Mouse (Mus musculus): ENCODE measurements around the gene Mto1. TPM values are rescaled to one million over a fixed set of nuclear protein-coding genes. Genes with fewer than 3 reads are reported as not detected.
"Not testable (repeated sequence)": the region's sequence is repeated elsewhere in the genome, so short reads cannot be mapped to it uniquely, and the experiment has no call there.

The Mto1 gene
- total and polyA plus RNA-seq, 2 experiments from 2014 or later, result 19.6 to 27.5 TPM

DNA sequence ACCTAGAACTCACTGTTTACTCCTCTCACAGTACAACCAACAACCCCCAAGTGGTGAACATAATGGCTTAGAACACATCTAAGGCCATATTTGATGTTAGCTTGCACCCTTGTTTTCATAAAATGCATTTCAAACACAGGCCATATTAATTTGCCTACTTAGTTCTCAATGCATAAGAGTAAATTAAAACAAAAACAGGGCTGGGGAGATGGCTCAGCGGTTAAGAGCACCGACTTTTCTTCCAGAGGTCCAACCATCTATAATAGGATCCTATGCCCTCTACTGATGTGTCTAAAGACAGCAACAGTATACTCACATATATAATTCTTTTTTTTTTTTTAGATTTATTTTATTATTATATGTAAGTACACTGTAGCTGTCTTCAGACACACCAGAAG lies 27.4 kb downstream of the Mto1 start:
- no peak overlapping the region for H3K9ac ChIP-seq
- TF ChIP-seq CTCF (IDR thresholded peaks at IDR 0.05; ENCODE audit: low read depth), result no peak
- peaks cover 56% of the 10 kb centered on the region for H3K36me3 ChIP-seq (ENCODE audit: insufficient read depth)
- no peak overlapping the region for H3K4me3 ChIP-seq (ENCODE audit: low read depth, low read length)
- no peaks in the 10 kb centered on the region for H3K27me3 ChIP-seq (ENCODE audit: insufficient read depth, low read length)
- H3K4me1 ChIP-seq (ENCODE audit: insufficient read depth), result 0 out of 2 replicates have a peak, but pooled peaks cover 5% of the 10 kb centered on the region
- H3K4me2 ChIP-seq (ENCODE audit: low read depth), result no peak overlapping the region
- 90% methylated on average over 2 of the region's 2 CpGs for WGBS
- DNase-seq (no peak), ATAC-seq (no peak)
- no peak overlapping the region for H3K27ac ChIP-seq (ENCODE audit: low read depth, low read length)
- H3K9me3 ChIP-seq (ENCODE audit: low read length), result no peaks in the 10 kb centered on the region

DNA sequence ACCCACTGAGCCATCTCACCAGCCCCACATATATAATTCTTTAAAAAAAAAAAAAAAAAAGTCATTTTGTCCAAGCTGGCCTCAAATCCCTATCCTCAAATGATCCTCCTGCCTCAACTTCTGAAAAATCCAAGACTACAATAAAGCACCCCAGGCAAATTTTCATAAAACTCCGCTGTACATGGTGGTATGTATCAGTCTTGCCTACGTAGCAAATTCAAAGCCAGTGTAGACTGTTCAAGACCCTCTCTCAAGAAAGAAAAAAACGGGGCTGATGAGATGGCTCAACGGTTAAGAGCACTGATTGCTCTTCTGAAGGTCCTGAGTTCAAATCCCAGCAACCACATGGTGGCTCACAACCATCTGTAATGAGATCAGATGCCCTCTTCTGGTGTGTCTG lies 27.9 kb downstream of the Mto1 start:
- ATAC-seq (no peak), DNase-seq (peak; percentile 44)
- no peaks in the 10 kb centered on the region for H3K27me3 ChIP-seq (ENCODE audit: insufficient read depth, low read length)
- peaks cover 53% of the 10 kb centered on the region for H3K36me3 ChIP-seq (ENCODE audit: insufficient read depth)
- H3K4me2 ChIP-seq (ENCODE audit: low read depth), result no peak overlapping the region
- H3K9me3 ChIP-seq (ENCODE audit: low read length), result no peaks in the 10 kb centered on the region
- H3K4me1 ChIP-seq (ENCODE audit: insufficient read depth), result 0 out of 2 replicates have a peak, but pooled peaks cover 5% of the 10 kb centered on the region
- no peak overlapping the region for H3K4me3 ChIP-seq (ENCODE audit: low read depth, low read length)
- no peak overlapping the region for H3K27ac ChIP-seq (ENCODE audit: low read depth, low read length)
- H3K9ac ChIP-seq, result no peak overlapping the region
- 0 out of 2 replicates have a peak, but pooled peaks have one; percentile 5 for TF ChIP-seq CTCF (IDR thresholded peaks at IDR 0.05; ENCODE audit: low read depth)
- 83% methylated on average over 4 of the region's 4 CpGs for WGBS

DNA sequence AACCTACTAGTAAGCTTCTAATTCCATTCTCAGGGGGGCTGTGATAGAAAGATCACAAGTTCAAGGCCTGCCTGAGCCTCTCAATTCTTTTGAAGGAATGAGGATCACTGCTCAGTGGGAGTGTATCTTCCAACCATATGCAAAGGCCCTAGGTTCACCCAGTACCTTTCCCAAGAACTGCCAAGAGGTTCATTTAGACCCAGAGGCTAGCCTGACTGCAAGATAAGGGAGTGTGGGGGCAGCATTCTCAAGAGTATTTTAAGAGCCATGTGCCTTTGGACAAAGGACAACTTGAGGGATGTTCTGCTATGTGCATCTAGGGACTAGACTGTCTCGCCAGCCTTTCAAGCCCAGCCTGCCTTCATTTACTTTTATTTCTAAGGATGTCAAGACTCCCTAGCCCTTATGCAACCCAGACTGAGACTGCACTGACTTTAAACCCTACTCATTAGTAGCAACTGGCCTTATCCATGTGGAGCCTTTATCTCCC lies 28.6 kb downstream of the Mto1 start:
- Histone ChIP-seq H3K9ac (no peak overlapping the region), H3K9me3 (ENCODE audit: low read length) (no peaks in the 10 kb centered on the region), H3K27ac (ENCODE audit: low read depth, low read length) (no peak overlapping the region), H3K4me2 (ENCODE audit: low read depth) (no peak overlapping the region), H3K4me1 (ENCODE audit: insufficient read depth) (0 out of 2 replicates have a peak, but pooled peaks cover 5% of the 10 kb centered on the region), H3K36me3 (ENCODE audit: insufficient read depth) (peaks cover 53% of the 10 kb centered on the region), H3K4me3 (ENCODE audit: low read depth, low read length) (no peak overlapping the region), H3K27me3 (ENCODE audit: insufficient read depth, low read length) (no peaks in the 10 kb centered on the region)
- 7% methylated on average over 1 of the region's 1 CpGs for WGBS
- TF ChIP-seq CTCF (IDR thresholded peaks at IDR 0.05; ENCODE audit: low read depth), result no peak; the same call in 1 of the 2 replicates
- no peak for ATAC-seq
- DNase-seq, result peak; percentile 28

DNA sequence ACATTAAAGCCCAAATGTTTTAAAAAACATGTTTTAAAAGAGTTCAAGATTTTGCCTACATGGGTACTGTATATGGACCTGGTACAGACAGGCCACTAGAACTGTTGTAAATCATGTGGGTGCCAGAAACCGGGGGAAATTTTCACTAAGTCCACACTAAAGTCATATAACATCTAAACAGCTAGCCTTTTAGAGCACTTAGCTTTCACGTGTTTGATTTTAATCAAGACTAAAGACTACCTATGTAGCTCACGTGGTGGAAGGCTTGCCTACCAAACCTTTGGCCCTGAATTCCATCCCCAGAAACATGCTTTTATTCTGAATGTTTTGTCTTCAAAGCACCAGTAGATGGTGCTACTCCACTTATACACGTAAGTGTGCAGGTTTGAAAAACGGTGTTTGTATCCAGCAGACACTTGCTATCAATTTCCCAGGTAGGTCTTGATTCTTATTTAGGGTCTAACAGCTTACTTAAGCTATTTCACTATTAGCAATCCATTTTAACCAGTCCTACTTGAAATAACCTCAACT lies 29.1 kb downstream of the Mto1 start:
- ATAC-seq (no peak), DNase-seq (peak; percentile 68)
- Histone ChIP-seq H3K4me3 (ENCODE audit: low read depth, low read length) (no peak overlapping the region), H3K4me2 (ENCODE audit: low read depth) (no peak overlapping the region), H3K9me3 (ENCODE audit: low read length) (no peaks in the 10 kb centered on the region), H3K9ac (no peak overlapping the region), H3K27ac (ENCODE audit: low read depth, low read length) (no peak overlapping the region), H3K4me1 (ENCODE audit: insufficient read depth) (0 out of 2 replicates have a peak, but pooled peaks cover 5% of the 10 kb centered on the region), H3K36me3 (ENCODE audit: insufficient read depth) (peaks cover 53% of the 10 kb centered on the region), H3K27me3 (ENCODE audit: insufficient read depth, low read length) (no peaks in the 10 kb centered on the region)
- WGBS, result 5% methylated on average over 5 of the region's 5 CpGs
- TF ChIP-seq CTCF (IDR thresholded peaks at IDR 0.05; ENCODE audit: low read depth), result peak; percentile 73

DNA sequence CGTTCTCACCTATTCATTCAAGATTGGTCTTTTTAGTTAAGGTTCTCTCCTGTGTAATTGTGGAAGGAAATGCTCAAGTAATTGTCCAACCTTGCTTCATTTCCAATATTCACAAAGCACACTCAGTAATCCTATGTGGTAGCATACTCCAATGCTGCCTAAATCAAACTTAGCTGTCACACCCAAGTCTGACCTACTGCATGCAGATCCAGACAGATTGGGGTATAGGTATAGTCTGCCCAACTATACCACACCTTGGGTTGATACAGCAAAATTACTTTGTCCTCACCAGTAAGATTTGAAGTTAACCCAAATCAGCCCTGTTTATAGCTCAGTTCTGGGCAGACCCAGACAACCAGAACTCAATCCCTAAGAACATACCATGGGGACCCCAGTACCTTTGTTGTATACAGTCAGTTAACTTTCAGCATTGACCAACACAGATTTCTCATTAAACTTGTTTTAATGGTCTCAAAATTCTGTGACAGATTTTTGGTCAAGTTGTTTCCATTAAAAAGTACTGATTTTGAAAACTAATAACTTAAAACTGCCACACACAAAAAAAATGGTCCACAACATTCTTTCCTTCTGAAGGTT lies 30.1 kb downstream of the Mto1 start:
- peaks cover 46% of the 10 kb centered on the region for H3K36me3 ChIP-seq (ENCODE audit: insufficient read depth)
- H3K27me3 ChIP-seq (ENCODE audit: insufficient read depth, low read length); H3K9ac ChIP-seq; H3K4me3 ChIP-seq (ENCODE audit: low read depth, low read length); H3K27ac ChIP-seq (ENCODE audit: low read depth, low read length); ATAC-seq; H3K9me3 ChIP-seq (ENCODE audit: low read length); H3K4me2 ChIP-seq (ENCODE audit: low read depth); H3K4me1 ChIP-seq (ENCODE audit: insufficient read depth); DNase-seq: not testable (repeated sequence)
- WGBS, result 44% methylated on average over 1 of the region's 1 CpGs

GRCm38 (mm10) chr9:78479308-78479707 lies 31.3 kb downstream of the Mto1 start:
- Histone ChIP-seq H3K4me3 (ENCODE audit: low read depth, low read length) (peak overlapping the region; percentile 23), H3K36me3 (ENCODE audit: insufficient read depth) (peaks cover 37% of the 10 kb centered on the region), H3K9ac (0 out of 2 replicates have a peak overlapping the region, but pooled peaks have one; percentile 25), H3K4me2 (ENCODE audit: low read depth) (peak overlapping the region; percentile 66)
- H3K27me3 ChIP-seq (ENCODE audit: insufficient read depth, low read length); ATAC-seq; H3K27ac ChIP-seq (ENCODE audit: low read depth, low read length); H3K4me1 ChIP-seq (ENCODE audit: insufficient read depth); H3K9me3 ChIP-seq (ENCODE audit: low read length); DNase-seq: not testable (repeated sequence)
- 19% methylated on average over 8 of the region's 8 CpGs for WGBS

GRCm38 (mm10) chr9:78480227-78480626 lies 32.2 kb downstream of the Mto1 start:
- not testable (repeated sequence) for ATAC-seq; H3K27me3 ChIP-seq (ENCODE audit: insufficient read depth, low read length); H3K4me1 ChIP-seq (ENCODE audit: insufficient read depth); H3K9me3 ChIP-seq (ENCODE audit: low read length); H3K27ac ChIP-seq (ENCODE audit: low read depth, low read length)
- Histone ChIP-seq H3K36me3 (ENCODE audit: insufficient read depth) (peaks cover 35% of the 10 kb centered on the region), H3K4me3 (ENCODE audit: low read depth, low read length) (peak overlapping the region; percentile 98), H3K9ac (peak overlapping the region; percentile 100), H3K4me2 (ENCODE audit: low read depth) (peak overlapping the region; percentile 66)
- WGBS, result 1% methylated on average over 13 of the region's 13 CpGs
- peak; percentile 19 for DNase-seq
